Mouse (Mus musculus) small intestine, adult 2 months (tissue): ENCODE results near the gene Wfdc1.

Source experiments
- CTCF ChIP-seq: fragments of 200-500 bp; IDR thresholded peaks from 2 replicates; pipeline ENCODE4 v1.5.1; 2012; ENCODE audit warnings: low read depth, mild to moderate bottlenecking, control low read depth, inconsistent platforms, low read length, moderate library complexity, mixed read lengths; ENCODE audit not compliant: insufficient replicate concordance, insufficient read length; ENCODE audit errors: extremely low read depth
- POLR2A ChIP-seq: fragments of 200-500 bp; IDR thresholded peaks from 2 replicates; pipeline ENCODE4 v1.6.1; 2012; ENCODE audit warnings: low read depth, mild to moderate bottlenecking, control low read depth, inconsistent platforms, low read length, moderate library complexity

GRCm38 (mm10) chr8:119638261-119638660, 27.9 kb upstream of the Wfdc1 start:
- TF ChIP-seq CTCF (no peak), POLR2A (no peak)
